Mouse (Mus musculus) layer of hippocampus, adult 18-20 months (tissue): ENCODE results near the gene Tmprss9. TPM values are rescaled to one million over a fixed set of nuclear protein-coding genes. Genes with fewer than 3 reads are reported as not detected.
A peak's percentile ranks its signal among the peaks of the same experiment; 100 is the strongest.

Source experiments
- DNase-seq, 2 experiments: peaks; one replicate each; pipeline ENCODE4 v3.0.0; 2022; ENCODE audit warnings: low spot score in 2 of 2
- total RNA-seq, 2 experiments: library from RNA; stranded (reverse); gene quantifications; 2 replicates each; pipeline ENCODE4 v1.2.3; 2021

The Tmprss9 gene
- total RNA-seq, 2 experiments from 2014 or later = 0.40 to 0.56 TPM

DNA sequence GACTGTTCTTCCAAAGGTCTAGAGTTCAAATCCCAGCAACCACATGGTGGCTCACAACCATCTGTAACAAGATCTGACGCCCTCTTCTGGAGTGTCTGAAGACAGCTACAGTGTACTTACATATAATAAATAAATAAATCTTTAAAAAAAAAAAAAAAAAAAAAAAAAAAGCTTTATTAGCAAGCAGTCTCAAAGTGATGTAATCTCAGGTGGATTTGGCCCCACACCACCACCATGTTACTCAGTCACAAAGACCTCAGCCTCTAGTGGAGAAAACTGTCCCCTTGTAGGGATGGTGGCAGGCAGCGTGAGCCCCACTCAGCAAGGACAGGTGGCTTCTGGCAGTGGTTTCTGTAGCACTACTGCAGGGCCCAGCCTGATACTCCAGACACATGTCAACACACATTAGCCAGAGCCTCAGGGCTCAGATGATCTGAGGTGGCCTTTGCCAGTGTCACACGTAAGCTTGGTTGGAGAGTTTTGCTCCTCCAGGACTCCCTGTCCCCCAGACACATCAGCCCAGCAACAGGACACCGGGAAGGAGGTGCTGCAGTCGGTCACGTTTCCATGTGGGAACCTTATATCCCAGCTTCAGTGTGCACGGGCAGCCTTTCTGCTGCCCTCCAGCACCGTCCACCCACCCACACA, 41.8 kb downstream of the Tmprss9 start:
- DNase-seq = no peak

DNA sequence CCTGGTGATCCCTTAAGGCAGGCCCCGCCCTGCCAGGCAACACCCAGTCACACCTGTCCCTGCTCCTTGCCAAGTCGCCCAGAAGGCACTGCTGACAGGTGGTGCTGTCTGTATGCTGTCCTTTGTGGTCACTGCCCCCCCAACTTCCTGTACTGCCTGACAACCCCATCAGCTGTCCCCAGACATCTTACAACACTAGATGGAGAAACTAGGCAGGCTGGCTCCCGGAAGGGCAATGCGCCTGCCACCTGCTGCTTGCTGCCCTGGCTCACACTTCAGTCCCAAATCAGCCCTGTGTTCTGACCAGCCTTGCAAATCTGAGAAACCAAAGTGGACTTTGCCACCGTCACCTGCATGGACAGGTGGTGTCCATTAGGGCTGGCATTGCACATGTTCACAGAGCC, 42.6 kb downstream of the Tmprss9 start:
- no peak for DNase-seq

DNA sequence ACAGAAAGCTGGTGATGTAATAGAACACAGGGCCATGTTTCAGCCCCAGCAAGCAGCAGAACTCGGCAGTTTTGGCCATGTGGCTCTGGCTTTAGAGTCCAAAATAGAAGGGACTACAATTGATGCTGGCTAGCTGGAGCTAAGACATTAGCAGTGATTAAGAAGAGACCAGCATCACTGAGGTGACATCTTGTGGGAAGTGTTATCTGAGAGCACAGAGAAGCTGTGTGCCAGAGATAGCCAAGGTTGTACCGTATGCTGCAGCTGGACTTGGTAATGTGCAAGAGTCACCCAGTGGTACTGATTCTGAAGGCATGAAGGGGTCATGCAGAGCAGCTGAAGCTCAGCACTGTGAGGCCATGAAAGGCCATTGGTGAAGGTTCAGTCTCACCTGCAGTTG, 43.6 kb downstream of the Tmprss9 start:
- no peak for DNase-seq

DNA sequence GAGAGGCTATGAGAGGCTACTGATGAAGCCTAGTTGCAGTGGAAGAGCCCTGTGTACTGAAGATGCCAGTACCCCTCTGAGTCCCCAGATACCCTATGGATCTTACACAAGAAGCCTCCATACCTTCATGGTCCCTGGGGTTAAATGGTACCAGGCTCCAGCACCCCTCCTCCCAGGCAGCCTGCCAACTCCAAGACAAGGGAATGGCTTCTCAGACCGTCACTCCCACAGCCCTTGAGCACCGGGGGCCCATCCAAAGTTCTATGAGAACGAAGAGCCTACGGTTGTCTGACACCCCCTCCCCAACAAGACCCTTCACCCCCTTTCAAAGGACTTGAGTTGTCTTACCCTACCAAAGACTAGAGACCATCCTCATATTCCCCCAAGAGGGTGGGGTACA, 44.1 kb downstream of the Tmprss9 start:
- no peak for DNase-seq

DNA sequence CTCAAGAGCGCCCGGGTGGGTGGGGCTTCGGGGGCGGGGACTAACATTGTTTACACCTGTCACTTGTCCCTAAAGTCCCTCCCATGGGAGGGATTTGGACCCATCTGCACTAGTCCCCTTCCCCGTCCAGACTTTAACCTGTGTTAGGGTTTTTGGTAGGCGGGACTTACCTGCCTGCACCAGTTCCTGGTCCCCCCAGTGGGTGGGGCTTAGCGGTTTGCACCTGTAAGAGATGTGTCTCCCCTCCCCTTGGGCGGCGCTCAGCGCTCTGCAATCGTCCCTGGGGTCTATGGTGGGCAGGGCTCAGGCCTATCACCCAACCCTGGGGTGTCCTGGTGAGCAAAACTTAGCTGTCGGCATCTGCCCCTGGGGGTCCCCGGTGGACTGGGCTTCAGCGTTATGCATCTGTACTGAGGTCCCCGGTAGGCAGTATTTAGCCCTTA, 45.7 kb downstream of the Tmprss9 start:
- DNase-seq = no peak

DNA sequence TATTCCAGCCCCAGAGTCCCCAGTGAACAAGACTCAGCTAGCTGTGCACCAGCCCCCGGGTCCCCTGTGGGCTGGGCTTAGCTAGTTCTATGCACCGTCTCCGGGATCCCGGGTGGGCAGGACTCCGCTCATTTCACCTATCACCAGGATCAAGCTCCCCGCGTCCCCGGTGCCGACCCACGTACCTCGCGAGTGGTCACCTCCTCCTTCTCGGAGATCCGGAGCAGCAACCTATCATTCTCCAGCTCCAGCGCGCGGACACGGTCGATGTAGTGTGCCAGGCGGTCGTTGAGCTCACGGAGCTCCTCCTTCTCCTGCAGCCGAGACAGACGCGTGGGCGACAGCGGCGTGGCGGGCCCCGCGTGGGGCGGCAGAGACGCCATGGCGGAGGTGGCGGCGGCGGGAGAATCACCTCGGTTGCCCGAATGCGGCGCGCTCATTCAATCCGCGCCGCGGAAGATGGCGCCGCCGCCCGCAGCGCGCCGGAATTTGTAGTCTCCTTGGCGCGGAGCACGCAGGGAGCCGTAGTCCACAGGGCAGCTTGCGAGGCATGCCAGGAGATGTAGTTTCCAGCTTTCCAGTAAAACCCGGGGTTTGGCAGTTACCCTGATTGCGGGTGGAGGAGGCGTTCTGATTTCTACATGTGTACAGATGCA, 46.3 kb downstream of the Tmprss9 start, which contains the start of gene Lmnb2:
Lmnb2 (minus strand) TSS at position 467 of the 656 bp plus-strand sequence.
- peak; percentile 80 to 89 for DNase-seq

DNA sequence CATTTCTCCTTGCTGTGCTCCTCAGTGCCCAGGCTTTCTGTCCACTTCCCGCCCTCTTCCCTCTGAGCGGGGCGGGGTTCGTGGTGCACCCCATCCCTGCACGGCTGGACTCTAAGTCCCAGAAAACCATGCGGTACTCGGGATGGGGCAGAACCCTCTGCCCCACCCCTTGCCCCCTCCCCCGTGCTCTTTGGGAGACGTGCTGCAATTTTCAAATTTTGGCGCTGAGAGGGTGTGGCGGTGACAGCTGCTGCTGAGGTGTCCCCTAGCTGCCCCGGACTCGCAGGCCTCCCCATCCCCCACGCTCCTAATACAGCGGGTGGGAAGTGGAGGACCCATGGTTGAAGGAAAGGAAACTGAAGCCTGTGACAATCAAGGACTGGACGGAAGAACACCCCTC, 50.3 kb downstream of the Tmprss9 start:
- no peak for DNase-seq

DNA sequence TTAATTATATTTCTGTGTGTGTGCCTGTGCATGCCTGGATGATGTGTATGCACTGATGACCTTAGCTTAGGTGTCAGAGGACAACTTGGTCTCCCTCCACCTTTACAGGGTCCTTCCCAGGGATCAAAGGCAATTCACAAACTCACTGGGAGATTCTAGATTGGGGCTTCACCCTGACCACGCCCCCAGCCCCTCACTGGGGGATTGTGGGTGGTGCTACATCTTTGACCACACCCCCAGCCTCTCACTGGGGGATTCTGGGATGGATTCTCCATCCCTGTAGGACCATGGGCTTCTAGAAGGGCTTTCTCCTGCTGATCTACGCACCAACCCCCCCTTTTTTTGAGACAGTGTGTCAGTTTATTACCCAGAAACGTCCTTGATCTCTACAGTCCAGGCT, 53.8 kb downstream of the Tmprss9 start:
- DNase-seq = no peak

DNA sequence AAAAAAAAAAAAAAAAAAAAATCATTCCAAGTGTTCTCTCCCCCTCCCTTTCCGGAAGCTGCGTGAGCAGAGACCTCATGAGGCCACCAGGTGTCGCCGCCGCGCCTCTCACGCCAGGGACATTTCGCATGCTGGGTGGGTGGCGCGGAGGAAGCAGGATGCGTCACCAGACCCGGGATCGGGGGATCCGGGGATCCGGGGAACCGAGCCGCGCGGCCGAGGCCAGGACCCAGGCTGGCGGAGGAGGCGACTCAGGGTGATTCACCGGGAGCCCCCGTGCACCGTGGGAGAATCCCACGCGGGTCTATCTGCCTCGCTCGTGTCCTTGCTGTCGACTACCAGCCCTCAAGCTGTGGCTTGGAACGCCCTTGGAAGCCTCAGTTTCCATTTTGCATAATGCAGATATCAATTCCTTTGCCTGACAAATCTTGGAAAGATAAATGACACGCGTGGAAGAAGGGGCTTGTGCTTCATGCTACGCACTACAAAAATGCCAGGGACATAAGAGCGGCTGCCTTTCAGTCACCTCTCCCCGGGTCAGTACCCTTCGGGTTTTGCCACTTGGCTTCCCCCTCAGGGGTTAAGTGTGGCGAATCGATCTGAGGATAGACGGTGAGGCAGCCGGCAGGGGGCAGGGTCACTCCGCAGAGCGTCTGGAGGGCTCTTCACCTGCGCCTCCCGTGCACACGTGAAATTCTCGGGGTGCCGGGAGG, 57.1 kb downstream of the Tmprss9 start:
- DNase-seq = peak; percentile 90 to 95

DNA sequence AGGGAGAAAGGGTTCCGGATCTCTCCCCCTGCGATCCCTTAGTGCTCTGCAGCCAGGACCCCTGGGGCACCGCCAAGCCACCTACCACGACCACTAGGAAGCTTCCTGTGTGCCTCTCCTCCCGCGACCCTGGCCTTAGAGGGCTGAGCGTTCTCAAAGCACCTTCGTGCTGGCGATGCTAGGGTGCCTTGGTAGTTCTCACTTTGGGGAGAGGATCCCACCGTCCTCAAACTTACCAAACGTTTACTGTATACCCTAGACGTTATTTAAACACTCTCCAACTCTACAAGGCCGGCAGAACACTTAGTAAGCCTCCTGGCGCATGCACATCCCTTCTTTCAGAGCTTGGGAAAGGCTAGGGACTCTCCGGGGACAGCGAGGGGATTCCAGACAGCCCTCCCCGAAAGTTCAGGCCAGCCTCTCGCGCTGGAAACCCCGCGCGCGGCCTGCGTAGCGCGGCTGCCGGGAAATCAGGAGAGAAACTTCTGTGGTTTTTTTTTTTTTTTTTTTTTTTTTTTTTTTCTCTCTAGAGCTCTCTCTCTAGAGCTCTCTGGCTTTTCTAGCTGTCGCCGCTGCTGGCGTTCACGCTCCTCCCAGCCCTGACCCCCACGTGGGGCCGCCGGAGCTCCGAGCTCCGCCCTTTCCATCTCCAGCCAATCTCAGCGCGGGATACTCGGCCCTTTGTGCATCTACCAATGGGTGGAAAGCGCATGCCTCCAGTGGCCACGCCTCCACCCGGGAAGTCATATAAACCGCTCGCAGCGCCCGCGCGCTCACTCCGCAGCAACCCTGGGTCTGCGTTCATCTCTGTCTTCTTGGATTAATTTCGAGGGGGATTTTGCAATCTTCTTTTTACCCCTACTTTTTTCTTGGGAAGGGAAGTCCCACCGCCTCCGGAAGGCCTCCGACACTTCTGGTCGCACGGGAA, 57.9 kb downstream of the Tmprss9 start, which contains the start of gene Gadd45b:
Gadd45b (plus strand) TSS at position 775 of the 928 bp plus-strand sequence.
- peak; percentile 98 to 99 for DNase-seq

DNA sequence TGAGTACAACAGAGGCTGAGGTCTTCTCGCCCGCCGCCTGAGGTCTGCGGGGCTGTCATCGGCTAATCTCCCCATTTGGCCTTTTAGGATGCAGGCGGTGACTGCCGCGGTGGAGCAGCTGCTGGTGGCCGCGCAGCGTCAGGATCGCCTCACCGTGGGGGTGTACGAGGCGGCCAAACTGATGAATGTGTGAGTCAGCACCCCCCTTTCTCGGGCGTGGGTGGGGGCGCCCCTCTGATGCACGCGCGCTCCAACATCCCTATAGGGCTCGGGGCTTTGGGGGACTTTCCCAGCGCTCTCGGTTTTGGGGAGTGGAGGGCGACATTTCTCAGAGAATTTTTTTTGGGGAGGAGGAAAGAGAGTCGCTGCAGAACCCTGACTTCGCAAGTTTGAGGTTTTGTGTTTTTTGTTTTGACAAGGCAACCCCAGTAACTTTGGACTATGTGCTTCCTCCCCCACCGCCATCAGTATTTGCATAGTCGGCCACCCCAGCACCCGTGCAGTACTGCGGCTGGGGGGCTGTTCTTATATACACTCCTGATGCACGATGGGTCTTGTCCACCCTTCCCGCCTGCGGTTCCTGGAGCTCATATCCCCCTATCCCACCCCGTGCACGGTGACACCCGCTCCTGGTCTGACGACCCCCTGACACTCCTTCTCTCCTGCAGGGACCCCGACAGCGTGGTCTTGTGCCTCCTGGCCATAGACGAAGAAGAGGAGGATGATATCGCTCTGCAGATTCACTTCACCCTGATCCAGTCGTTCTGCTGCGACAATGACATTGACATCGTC, 58.9 kb downstream of the Tmprss9 start:
- peak in 1 of 2 experiments; percentile 57 for DNase-seq

DNA sequence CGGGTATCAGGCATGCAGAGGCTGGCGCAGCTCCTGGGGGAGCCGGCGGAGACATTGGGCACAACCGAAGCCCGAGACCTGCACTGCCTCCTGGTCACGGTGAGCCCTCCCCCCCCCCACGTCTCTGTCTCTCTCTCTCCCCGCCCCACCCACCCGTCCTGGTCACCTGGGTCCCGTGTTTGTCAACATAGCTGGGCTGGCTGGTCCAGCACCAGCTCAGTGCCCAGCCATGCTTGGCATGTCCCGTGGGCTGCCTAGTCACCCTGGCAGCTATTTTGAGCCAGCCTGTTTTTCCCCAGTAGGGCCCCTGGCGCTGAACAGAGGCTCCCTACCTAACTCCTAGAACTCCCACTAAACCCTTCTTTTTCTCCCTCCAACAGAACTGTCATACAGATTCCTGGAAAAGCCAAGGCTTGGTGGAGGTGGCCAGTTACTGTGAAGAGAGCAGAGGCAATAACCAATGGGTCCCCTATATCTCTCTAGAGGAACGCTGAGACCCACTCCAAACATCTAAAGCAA, 59.6 kb downstream of the Tmprss9 start:
- DNase-seq = no peak

DNA sequence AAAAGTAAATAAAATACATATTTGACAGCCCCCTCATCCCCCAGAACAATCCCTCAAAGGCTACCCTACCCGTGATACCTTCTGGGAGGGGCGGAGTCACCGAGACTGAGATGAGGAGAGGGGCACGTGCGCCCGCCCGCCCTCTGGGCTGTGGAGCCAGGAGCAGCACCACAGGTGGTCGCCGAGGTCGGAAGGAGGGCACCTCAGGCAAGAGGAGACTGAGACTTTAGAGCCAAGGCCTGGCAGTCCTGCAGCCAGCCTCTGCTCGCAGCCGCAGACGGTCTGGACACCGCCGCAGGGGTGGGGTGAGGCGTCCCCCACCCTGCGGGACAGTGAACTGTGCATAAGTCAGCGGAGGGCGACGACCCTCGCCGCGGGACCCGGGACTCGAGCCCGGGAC, 60.0 kb downstream of the Tmprss9 start:
- DNase-seq = no peak

DNA sequence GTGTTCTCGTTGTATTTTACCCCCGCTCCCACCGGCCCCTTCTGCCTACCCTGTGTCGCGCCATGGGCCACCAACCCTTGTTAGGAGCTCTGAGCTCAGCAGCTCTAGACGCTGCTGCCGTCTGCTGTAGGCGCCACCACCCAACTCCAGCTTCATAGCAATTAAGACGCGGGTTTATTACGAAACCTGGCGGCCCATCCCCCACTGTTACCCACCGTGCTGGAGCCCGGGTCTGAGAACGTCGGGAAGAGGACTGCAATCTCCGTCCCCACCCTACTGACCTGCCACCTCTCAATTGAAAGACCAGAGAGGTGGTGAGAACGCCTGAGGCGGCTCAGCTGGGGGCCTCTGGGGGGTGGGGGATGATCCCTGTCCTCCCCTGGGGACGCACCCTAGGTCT, 60.6 kb downstream of the Tmprss9 start:
- DNase-seq = no peak

DNA sequence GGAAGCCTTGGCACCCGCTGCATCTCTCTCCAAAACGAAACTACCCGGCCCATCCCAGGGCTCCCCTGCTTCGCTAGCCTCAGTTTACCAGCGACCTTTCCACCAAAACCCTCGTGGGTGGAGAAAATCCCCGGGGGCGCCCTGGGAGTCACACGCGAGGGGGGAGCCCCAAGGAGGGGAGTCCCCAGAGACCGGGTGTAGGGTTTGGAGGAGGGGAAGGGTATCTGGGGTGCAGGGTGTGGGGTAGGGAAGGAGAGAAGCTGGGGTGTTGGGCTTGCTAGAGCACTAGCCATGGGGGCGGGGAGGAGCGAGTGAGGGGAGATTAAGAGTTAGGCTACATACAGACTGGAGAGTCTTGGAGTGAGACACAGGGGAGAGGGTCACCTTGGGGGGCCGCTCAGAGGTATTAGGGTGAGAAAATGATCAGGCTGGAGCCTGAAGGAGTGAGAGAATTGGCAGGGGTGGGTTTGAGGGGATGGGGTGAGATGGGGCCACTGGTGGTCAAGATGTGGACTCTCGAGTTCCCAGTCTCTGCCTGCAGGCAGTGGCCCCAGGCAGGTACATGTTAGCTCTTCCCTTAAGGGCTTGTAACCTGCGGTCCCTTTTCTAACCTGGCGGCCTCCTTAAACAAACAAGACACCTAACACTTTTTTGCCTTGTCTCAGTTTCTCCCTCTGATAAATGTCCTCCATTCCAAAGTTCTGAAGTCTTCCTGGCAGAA, 61.2 kb downstream of the Tmprss9 start:
- no peak for DNase-seq

DNA sequence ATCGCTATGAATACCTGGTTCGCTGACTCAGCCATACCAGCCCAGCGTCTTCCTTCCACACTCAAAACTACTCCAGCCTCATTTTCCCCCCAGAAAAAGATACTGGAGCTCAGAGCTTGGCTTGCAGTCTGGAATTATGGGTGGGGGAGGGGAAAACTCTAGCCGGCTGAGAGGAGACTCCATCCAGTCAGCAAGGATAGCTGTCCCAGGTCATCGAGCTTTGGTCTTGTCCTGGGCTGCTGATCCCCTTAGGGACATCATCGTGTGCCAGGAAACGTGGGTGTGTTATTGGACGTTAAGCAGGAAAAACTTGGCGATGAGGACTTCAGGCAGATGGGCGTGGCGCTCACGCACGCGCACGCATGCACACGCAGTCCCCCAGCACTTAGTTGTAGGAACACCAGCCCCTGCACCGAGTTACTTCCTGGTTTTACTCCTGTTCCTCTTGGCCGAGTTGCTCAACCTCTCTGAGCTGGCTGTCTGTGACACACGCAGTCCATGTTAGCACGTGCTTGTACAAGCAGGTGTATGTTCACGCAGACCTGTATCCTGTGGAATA, 61.9 kb downstream of the Tmprss9 start:
- DNase-seq = no peak

DNA sequence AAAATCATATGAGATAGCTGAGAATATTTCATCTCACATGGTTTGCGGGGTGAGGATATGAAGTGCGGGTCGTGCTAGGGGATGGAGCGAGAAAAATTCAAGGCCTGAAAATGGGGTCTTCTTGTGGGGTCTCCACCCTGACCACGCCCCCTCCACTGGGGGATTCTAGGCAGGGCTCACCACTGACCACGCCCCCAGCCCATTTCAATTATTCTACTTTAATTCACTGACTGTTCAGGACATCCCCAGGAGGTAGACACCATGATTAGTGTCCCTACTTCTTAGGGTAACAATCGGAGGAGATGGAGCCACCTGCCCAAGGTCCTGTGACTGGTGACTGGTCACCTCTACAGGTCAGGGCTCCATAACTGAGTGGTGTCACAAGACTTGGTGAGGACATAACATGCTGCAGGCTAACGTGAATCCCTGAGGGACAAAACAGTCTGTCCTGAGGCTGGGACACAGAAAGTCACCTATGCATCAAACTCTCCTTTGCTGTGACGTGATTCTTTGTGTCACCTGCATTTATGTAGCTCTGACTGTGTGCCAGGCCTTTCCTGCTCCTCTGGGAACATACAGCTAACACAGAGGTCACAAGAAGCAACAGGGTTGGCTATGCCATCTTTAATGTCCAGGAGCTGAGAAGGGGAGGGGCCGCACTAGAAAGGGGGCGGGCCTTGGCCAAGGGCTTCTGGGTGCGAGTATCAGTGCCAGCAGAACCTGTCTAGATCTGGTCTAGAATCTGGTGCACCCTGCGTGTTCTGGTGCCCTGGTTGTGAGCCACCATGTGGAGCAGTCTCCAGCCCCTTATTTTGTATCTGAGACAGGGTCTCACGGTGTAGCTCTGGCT, 62.7 kb downstream of the Tmprss9 start:
- DNase-seq = no peak

DNA sequence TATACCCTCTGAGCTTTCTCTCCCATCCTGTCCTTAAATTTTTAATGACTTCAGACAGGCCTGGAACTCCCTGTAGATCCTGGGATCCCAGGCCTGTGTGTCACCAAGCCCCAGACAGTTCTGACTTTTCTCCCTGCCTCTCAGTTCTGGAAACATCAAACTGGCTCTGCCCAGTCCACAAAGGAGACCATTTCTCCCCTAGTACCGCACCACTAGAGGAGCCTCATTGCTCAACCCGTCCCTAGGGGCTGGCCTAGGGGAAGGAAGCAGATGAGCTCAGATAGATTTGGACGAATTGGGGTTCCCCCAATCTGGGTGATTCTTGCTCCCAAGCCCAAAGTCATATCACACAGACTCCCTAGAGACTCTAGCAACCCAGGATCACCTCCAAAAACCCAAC, 63.6 kb downstream of the Tmprss9 start:
- no peak for DNase-seq
